Mouse (Mus musculus): Measurements from ENCODE around the gene Nlrp9b.
"Not testable (repeated sequence)": the region's sequence is repeated elsewhere in the genome, so short reads cannot be mapped to it uniquely, and the experiment has no call there.

- not testable (repeated sequence) for TF ChIP-seq EP300 (IDR thresholded peaks at IDR 0.05; ENCODE audit: low read depth)
- peak; percentile 28 for TF ChIP-seq CTCF (IDR thresholded peaks at IDR 0.05; ENCODE audit: low read depth)
Measured at GRCm38 (mm10) chr7:20064100-20064499, 72.8 kb downstream of the Nlrp9b start.

Data from liver, postnatal 0 days (tissue).